Mouse (Mus musculus) neural tube, embryonic 10.5 days (tissue): ENCODE measurements around the gene Nfil3.

Source experiments
- DNase-seq: peaks from one replicate; pipeline ENCODE4 v3.0.0-alpha.2; 2017; ENCODE audit warnings: low spot score; ENCODE audit errors: extremely low spot score

The Nfil3 gene

DNA sequence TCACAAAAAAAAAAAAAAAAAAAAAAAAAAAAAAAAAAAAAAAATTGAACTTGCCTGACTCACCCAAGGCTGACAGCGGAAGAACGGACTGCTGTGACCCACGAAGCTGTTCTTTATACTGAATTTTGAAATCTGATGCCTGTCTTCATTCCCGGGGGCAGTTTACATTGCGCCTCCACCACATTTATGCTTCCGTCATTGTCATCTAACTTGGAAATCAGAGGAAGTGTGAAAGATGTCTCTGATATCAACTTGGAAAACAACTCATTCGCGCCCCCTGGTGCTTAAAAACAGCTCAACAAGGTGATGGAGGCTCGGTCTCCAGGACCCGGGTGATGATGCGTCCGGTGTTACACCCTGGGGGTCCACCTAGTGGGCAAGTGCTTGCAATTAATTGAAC lies 1.8 kb upstream of the Nfil3 start:
- DNase-seq, result peak; percentile 95

- peak; percentile 65 for DNase-seq
Measured at GRCm38 (mm10) chr13:52981441-52982281, 788 bp upstream of the Nfil3 start.

- peak; percentile 78 for DNase-seq
Measured at GRCm38 (mm10) chr13:52980211-52980950, 492 bp downstream of the Nfil3 start.

GRCm38 (mm10) chr13:52979331-52980051 lies 1.4 kb downstream of the Nfil3 start:
- peak; percentile 53 for DNase-seq

- peak; percentile 65 for DNase-seq
Measured at GRCm38 (mm10) chr13:52978321-52978981, 2.4 kb downstream of the Nfil3 start.

GRCm38 (mm10) chr13:52977757-52978156 lies 3.1 kb downstream of the Nfil3 start:
- DNase-seq, result no peak

DNA sequence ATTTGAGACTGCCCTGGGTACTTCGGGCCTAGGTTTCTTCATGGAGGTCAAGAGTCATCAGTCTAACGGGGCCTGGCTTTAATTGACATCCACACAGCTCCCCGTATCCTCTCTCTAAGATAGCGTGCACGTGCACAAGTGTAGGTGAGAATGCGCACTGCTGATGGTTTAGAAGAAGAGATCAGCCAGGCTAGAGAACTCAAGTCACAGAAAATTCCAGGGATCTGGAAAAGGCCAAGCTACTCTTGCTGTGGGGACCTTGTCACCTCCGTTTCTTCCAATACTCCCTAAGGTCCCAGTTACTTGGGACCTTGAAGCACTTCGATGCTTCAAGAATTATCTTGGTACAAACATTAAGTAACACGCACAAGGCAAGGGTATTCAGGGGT lies 3.7 kb downstream of the Nfil3 start:
- DNase-seq, result no peak

GRCm38 (mm10) chr13:52976510-52977220 lies 4.2 kb downstream of the Nfil3 start:
- DNase-seq, result peak; percentile 23

GRCm38 (mm10) chr13:52976130-52976509 lies 4.8 kb downstream of the Nfil3 start:
- no peak for DNase-seq

DNA sequence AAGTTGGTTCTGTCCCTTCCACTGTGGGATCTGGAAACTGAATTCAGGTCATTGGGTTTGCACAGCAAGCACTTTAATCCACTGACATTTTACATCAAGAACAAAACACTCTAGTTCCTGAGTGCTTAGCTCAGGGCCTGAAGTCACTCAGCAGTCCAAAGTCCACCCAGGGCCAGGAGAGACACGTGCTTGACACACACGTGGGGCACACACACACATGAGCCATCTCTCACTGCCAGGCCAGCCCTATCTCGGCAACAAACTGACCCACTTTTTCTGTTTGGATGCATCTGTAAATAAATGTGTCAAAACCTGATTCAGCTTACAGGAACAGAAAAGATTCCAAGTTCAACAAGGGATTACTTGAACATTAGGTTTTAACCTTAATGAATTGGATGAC lies 6.2 kb downstream of the Nfil3 start:
- no peak for DNase-seq

GRCm38 (mm10) chr13:52973427-52973826 lies 7.4 kb downstream of the Nfil3 start:
- DNase-seq, result no peak

GRCm38 (mm10) chr13:52972626-52973025 lies 8.2 kb downstream of the Nfil3 start:
- no peak for DNase-seq

DNA sequence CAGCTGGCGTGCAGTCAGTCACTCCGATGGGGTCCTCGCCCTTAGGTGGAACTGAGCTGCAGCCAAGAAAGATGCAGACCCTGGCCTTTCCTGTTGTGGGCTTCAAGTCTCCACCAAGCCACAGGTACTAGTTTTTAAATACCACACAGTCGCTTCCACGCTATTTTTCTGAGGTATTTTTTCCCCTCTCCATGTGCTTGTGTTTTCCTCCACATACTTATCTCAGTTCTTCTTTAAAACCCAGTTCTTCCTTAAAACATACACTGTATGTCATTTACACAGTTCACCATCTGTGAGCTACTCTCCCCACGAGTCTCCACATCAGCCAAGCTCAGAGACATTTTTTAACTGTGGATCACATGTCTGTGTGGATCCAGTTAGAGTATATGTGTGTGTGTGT lies 10.0 kb downstream of the Nfil3 start:
- DNase-seq, result no peak

- no peak for DNase-seq
Measured at GRCm38 (mm10) chr13:52962922-52963321, 18.0 kb downstream of the Nfil3 start.

GRCm38 (mm10) chr13:52962361-52962760 lies 18.5 kb downstream of the Nfil3 start:
- no peak for DNase-seq

- no peak for DNase-seq
Measured at GRCm38 (mm10) chr13:52953779-52954553, 26.9 kb downstream of the Nfil3 start.

DNA sequence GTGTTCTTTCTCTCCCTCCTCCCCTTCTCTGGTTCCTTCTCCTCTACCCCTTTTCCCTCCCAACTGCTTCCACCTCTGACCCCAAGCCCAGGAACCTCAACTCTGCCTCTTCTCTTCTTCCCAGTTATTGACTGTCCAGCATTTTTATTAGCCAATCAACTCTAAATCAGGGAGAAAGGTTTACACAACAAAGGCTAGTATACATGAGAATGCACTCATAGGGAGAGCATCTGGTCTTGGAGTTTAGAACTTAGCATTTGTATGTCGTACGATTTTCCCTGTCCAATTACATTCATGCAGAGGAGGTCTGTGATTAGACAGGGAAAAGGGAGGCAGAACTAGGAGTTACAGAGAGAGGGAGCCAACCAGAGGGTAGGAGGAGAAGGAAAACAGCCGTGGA lies 31.7 kb downstream of the Nfil3 start:
- no peak for DNase-seq

DNA sequence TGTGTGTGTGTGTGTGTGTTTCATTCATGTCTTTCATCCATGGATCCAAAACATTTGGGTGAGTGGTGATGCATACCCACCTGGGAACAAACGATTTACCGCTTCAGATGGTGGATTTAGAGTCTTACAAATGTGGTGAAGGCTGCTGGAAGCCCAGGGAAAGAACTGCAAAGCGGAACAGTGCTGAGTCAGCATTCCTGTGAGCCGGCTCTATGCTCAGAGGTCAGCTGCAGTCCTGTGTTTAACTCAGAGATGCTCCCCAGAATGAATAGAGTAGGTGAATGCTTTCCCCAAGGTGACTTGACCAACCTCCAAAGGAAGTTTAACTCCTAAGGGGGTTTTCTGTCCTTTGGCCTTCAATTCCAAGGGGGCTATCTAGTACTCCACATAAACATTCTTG lies 33.3 kb downstream of the Nfil3 start:
- DNase-seq, result no peak

GRCm38 (mm10) chr13:52945769-52946168 lies 35.1 kb downstream of the Nfil3 start:
- DNase-seq, result no peak

- no peak for DNase-seq
Measured at GRCm38 (mm10) chr13:52944116-52944515, 36.8 kb downstream of the Nfil3 start.
